Mouse (Mus musculus): Measurements from ENCODE around the gene Ferd3l. TPM values are rescaled to one million over a fixed set of nuclear protein-coding genes. Genes with fewer than 3 reads are reported as not detected.

Gene Ferd3l
- total RNA-seq, 2 experiments from 2014 or later = not detected

- ATAC-seq (replicated peaks; ENCODE audit: low FRiP score, low TSS enrichment, poor library complexity, severe bottlenecking) = no peak
These were observed 35.6 kb downstream of the Ferd3l start for GRCm38 (mm10) chr12:33963671-33964369.

GRCm38 (mm10) chr12:33964427-33964826, 36.2 kb downstream of the Ferd3l start:
- no peak for ATAC-seq (replicated peaks; ENCODE audit: low FRiP score, low TSS enrichment, poor library complexity, severe bottlenecking)

GRCm38 (mm10) chr12:33965661-33966360, 37.6 kb downstream of the Ferd3l start:
- no peak for ATAC-seq (replicated peaks; ENCODE audit: low FRiP score, low TSS enrichment, poor library complexity, severe bottlenecking)

- no peak for ATAC-seq (replicated peaks; ENCODE audit: low FRiP score, low TSS enrichment, poor library complexity, severe bottlenecking)
These were observed 38.5 kb downstream of the Ferd3l start for GRCm38 (mm10) chr12:33966490-33967415.

GRCm38 (mm10) chr12:33967514-33967913, 39.3 kb downstream of the Ferd3l start:
- no peak for ATAC-seq (replicated peaks; ENCODE audit: low FRiP score, low TSS enrichment, poor library complexity, severe bottlenecking)

- no peak for ATAC-seq (replicated peaks; ENCODE audit: low FRiP score, low TSS enrichment, poor library complexity, severe bottlenecking)
These were observed 40.0 kb downstream of the Ferd3l start for GRCm38 (mm10) chr12:33968041-33968897.

GRCm38 (mm10) chr12:33968898-33969178, 40.6 kb downstream of the Ferd3l start:
- no peak for ATAC-seq (replicated peaks; ENCODE audit: low FRiP score, low TSS enrichment, poor library complexity, severe bottlenecking)

Other genes starting within 250 kb of the Ferd3l start
- not detected in 2 replicates for gene Twist1, start 29.2 kb downstream of the Ferd3l start, total RNA-seq (2014; fragmentation: Nextera tagmentation)
- gene Twist1, start 29.2 kb downstream of the Ferd3l start, total RNA-seq (2017) = not detected in 2 replicates